Mouse (Mus musculus) MEL-GATA-1-ER (cell line): Measurements from ENCODE around the gene C9.
A peak's percentile ranks its signal among the peaks of the same experiment; 100 is the strongest.

Experiments used
- DNase-seq: peaks from one replicate; pipeline ENCODE4 v3.0.0-alpha.2; 2012; ENCODE audit warnings: low read depth; ENCODE audit errors: extremely low read depth

The C9 gene

DNA sequence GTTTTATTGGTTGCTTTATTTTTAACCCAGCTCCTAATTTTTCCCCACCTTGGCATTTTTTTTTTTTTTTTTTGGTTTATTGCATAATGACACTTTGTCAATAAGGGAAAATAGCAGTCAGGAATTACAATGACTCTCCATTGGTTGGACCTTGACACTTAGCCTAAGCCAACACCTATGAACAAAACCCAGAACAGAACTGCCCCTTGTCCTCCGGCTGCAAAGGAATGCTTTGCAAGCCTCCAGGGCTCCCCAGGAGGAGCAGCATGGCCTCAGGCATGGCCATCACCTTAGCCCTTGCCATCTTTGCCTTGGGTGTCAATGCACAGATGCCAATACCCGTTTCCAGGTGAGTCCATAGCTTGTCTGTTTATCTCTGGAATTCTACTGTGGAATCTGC is at the start of gene C9:
Gene C9 (plus strand): TSS at position 193 of the 400 bp plus-strand sequence.
- no peak for DNase-seq

DNA sequence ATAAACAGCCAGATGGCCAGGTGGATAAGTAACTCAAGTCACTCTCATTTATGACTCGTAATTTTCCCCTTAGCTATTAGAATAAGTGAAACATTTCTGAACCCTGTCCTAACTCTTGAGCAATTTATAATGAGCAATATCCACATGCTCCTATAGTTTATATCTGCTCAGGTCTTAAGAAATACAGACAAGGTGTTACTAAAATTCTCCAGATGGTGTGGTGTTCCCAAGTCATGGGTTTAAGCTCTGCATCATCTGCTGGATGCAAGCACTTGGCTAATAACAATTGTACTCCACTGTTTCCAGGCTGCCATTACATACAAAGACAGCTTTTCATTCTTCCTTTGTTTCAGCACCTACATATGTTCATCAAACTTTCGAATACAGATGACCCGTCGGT is 46.9 kb upstream of the C9 start:
- DNase-seq: no peak

DNA sequence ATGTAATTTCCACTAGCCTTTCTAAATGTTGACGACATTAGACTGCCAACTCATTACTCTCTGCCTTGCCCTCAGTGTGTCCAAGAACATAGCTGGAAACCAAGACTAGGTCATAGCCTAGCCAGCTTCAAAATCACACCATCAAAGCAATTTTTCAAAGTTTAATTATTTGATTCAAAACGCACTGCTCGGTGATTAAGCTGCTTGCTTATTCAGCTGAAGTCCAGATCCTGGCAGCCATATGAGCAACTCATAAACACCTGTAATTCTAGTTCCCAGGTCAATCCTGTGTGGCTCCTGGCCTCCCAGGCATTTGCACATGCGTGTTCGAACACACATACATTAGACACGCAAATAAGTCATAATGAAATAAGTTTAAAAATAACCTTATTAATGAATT is 46.2 kb upstream of the C9 start:
- no peak for DNase-seq

DNA sequence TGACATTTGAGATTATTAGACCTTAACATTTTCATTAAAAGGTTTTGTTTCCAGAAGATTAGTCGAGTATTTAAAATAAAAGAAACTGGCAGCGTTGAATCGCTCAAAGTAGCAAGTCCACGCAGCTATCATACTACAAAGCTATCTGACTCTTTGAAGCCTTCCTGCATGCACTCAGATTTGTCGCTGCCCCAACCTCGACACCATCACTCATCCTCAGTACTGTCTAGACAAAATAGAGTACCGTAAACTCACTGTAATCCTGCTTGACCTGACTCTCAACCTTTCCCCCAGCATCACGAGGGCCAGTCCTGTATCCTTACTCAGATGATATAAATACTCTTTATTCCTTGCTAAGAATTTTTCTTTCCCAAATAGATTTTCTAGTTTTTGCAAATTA is 45.0 kb upstream of the C9 start:
- no peak for DNase-seq

DNA sequence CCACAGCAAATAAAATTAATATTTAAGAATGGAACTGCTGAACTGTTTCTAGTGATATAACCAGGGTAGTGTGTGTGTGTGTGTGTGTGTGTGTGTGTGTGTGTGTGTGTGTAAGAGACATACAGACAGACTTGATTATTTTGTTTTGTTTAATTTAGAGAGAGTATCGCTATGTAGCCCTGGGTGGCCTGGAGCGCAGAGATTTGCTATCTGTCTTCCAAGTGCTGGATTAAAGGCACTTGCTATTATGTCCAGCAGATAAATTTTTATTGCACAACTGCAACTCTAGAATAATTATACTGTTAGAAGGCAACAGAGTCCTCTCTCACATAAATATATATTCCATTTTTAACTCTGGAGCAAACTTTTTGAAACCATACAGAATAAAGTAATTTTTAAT is 42.7 kb upstream of the C9 start:
- no peak for DNase-seq

DNA sequence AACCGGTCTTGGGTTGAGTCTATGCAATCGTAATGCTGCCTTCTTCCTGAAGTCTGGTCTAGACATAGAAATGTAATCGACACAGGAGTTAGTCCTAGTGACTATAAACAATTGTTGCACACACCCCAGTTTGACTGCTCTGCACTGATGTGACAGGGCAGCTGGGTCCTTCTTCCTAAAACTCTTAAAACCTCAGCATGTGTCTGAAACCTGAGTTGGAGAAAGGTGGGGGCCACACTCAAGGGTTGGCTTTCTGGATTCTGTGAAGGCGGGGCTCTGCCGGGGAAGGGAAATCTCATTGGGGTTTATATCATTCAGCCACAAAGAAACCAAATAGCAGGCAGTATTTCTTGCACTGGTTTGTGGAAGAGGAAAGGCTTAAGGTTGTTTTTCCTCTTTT is 41.0 kb upstream of the C9 start:
- no peak for DNase-seq

DNA sequence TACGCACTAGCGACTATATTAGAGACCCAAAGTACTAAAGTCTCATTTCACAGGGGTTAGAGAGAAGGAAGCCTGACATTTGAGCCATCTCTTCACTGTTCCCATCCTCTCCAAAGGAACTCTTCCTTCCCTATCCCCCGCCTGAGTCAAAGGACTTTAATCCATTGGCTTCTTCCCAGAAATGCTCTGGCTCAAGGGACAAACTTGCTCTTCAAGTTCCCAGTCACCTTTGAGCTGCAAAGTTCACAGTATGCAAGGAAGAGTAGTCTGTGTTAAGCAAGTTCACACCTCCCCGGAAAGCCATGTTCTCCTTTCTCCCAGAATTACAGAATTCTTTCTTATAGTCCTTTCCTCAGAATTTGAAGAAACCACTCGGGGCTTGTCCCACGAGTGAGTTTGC is 38.4 kb upstream of the C9 start:
- no peak for DNase-seq

DNA sequence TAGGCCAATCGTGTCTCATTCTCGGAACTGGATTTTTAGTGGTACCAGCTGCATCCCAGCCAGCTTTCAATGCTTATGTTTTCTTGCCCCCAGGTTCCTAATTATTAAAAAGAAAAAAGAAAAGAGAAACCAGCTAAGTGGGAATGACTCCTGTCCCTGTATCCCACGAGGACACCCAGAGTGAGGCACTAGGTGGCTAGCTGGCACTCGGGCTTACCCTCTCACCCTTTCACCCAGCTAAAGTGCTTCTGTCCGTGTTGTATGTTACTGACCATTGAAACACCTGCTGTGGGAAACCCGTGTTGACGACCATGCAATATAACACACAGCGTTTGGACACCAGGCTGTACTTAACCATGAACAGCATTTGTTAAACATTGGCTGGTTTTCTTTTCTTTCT is 36.1 kb upstream of the C9 start:
- no peak for DNase-seq

DNA sequence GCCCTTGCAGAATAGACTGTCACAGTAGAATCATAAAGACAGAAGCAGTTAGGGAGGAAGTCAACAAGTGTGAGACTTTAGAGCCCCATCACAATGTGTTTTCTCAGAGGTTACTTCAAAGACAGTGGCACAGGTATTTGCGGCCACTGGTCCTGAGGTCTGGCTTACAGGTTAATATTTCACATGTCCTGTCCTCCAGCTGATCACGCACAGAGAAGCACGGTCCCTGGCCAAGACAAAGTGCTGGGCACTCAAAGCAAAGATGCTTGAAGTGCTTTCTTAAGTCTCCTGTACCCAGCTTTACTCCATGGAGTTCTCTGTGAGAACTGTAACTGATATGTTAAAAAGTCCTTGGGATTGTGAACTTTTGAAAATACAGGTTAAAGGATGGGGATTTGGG is 35.0 kb upstream of the C9 start:
- no peak for DNase-seq

DNA sequence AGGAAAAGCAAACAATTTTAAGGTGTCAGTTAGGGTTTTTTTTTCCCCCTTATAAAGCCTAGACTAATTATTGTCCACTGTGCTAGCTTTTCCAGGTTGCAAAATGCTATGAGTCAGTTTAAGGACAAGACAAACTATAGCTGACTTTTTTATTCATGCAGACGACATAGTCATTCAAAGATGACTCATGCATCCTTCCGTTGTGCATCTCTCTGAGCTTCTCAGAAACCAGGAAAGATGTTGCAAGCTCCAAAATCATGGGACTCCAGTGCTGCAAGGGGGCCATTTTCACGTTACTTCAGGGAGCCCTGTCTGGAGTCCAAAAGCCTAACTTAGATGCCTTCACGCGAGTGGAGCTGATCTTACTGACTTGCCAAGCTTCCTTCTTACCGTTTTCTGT is 33.8 kb upstream of the C9 start:
- DNase-seq: no peak

DNA sequence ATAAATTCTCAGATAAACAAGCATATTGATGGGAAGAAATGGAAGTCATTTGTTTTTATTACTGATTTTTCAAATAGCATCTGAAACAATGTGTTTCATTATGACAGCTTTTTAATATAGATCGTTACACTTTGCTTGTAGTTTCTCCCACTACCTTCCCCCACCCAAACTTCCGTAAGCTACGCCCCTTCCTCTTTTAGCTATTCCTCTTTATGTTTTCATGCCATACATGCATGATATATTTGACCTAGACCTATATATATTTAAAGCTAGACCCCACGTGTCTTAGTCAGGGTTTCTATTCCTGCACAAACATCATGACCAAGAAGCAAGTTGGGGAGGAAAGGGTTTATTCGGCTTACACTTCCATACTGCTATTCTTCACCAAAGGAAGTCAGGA is 29.8 kb upstream of the C9 start:
- DNase-seq: no peak

DNA sequence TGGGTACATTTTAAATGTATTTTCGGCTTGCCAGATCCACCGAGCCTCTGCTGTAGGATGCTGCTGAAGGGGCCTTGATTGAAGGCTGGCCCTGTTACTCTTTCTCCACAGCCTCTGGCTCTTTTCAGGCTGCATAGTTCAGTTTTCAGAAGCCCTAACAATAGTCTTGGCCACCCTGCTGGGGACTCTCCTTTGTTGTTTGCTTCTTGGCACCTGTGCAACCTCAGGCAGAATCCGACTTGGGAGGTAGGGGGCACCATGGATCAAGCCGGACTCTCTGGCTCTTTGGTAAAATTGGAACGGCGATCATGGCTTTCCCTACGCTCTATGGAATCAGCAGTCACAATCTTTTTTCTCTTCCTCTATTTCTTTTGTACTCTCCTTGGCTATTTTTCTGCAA is 13.3 kb upstream of the C9 start:
- no peak for DNase-seq

DNA sequence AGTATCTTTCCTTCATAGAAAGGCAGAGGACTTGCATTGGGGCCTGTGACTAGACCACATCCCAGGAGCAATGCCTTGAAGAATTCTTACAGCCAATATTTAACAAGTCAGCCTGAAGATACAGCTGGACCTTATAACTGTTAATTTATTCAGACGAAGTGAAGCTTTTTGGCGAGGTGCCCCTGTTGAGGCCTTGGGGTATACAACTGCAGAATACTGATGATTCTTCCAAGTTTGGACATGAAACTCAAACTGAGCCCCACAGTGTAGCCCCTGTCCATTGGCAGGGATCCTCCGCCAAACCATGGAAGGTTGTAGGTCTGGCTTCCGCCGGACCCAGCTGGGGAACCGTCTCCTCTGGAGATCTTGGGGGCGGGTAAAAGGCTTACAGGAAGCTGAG is 12.7 kb upstream of the C9 start:
- DNase-seq: no peak

DNA sequence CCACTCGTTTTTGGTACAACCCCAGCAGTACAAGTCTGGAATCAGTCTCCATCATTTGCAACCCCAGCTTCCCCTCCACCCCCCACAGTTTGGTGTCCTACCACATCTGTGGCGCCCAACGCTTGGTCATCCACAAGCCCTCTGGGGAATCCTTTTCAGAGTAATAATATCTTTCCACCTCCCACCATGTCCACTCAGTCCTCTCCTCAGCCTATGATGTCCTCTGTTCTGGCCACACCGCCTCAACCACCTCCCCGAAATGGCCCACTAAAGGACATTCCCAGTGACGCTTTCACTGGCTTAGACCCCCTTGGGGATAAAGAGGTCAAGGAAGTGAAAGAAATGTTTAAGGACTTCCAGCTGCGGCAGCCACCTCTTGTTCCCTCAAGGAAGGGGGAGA is 9.8 kb upstream of the C9 start:
- DNase-seq: no peak

DNA sequence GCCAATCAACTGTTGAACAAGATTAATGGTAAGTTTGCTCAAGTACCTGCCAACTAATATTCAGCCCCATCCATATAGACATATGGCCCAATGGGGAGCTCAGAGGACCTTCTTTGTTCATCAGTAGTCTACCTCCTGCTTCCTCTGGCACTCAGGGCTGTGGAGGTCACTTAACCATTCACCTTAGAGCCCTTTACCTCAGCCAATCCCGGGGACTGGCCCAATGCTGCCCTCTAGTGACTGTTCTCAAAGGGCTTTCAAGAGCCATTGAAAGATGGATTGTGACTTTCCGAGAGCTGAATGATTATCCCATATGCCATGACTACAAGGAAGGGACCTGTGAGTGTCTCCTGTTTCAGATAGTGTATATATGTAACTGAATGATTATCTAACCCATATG is 9.4 kb upstream of the C9 start:
- peak; percentile 6 for DNase-seq

DNA sequence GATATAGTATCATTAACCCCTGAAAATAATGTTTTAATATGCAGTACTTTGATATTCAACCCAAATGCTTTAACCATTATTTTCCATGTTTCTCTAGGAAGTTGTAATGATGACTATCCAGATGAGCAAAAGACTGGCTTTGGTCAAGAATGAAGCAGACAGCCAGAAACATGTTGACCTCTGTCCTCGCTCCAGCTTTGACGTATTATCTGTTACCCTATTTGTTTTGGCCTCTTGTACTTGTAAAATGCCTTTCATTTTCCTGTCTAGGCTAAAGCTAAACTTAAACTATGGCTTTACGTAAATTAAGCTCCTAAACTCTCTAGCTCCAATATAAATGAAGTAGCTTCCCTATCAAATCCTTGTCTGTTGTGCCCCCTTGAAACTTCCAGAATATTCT is 6.4 kb upstream of the C9 start:
- DNase-seq: no peak

DNA sequence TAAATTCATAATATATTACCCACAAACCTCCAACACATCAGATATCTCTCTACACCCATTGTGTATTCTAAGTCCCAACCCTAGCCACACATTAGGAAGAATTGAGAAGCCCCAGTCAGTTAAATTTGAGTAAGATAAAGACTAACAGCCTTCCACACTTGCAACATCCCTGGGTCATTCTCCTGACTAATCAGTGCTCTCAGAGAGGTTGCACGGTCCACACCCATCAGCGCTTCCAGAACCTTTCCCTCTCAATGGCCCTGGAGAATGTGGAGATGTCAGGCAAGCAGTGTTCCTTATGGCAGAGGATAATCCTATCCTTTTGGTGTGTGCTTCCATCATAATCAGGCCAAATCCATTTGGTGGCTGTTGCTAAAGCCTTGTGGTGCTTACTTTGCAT is 675 bp upstream of the C9 start:
- no peak for DNase-seq

DNA sequence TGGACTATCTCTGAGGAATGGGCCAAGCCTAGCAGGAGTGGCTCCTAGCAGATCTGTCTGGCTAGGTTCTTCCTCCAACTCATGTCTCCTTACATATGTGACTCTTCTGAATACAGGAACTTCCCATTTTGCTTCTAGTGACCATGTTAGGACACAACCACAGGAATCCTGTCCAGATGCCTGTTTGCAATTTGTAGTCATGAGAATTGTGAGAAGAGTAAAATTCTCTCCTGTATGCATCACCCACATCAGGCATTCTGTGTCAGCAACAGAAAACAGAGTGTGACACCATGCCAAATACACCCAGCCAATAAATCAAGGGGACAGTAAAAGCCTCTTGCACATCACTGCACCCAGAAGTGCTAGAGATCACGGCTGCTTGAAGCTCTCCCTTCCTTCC is 1.1 kb downstream of the C9 start:
- no peak for DNase-seq

DNA sequence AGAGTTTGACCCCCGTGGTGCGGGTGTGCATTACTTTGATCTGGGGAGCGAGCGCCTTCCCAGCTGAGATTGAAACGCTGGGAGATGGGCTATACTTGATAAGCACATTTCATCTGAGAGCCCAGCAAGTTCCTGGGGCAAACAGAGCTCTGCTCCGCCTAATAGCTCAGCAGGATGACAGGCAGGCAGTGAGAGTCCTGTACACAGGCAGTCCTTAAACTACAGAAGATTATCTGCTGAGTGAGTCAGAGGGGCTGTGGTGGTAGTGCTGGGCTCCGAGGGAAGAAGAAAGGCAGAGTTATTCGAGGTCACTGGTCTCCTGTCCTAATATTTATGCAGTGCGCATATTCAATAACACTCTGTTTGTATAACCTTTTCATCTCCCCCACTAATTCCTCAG is 3.8 kb downstream of the C9 start:
- DNase-seq: no peak

DNA sequence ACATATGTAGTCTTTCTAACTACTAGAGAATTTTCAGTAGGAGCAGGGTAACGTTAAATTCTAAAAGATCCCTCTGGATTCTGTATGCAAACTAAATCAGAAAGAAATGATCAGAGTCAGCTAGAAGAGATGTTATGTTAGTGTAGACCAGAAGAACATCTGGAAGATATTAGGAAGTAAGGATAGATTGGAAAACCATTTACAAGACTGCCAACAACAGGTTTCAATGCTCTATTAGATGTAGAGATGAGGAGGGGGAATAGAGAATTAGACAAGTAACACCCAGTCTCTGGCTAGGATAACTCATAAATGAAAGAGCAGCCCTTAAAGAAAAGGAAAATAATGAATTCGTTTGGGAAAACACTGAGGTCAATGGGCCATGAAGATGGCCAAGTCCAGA is 9.3 kb downstream of the C9 start:
- DNase-seq: no peak

DNA sequence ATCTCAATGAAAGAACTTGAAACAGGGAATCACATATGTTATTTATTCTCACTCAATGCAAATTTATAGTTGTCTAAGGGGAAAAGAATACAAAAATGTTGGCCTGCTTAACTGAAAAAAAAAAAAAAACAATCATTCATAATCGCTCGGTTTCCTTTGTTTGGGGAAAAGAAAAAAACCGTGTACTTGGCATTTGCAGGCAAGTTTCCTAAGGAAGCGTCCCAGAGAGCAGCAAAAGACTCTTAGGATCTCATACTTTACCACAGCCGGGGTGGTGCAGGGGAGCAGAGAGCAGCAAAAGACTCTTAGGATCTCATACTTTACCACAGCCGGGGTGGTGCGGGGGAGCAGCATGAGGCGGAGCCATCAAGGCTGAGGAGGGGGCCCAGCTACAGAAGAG is 16.3 kb downstream of the C9 start:
- DNase-seq: no peak

DNA sequence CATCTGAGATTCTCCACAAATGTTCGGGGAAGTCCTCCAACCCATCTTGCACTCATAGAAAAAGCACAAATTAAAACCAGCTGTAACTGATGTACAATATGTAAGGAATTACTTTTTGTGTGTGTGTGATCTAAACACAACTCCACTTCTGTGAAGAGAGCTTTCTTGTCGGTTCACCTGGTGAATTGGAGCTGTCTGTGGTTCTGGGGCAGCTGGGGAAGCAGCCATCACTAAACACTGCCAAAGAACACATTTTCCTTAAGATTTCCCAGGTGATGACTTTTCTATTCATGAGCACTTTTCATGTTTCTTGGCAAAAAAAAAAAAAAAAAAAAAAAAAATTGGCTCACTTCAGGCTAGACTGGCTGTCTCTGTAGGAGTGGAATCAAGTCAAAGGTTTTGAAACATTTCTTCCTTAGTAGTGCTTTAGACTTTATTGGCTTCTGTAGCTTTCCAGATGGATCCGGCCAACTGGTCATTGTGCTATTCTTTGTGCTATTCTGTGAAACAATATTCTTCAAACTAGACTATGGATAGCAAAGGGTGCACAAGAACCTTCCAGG is 18.3 kb downstream of the C9 start:
- no peak for DNase-seq

DNA sequence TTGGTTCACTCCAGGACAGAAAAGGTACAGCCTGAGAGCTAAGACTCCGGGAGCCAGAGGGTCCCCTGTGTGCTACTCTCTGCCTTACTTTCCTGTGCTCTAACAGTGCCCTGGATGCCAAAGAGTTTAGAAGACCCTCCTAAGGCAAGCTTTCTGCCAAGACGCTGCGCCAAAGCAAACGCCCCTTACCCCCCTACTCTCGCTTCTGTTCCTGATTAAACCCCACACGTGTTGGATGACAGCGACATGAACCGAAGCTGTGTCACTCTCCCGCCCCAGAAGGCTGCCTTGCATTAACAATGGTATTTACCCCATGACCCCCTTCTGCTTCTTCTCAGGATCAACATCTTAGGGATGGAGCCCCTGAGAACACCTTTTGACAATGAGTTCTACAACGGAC is 21.9 kb downstream of the C9 start:
- no peak for DNase-seq

DNA sequence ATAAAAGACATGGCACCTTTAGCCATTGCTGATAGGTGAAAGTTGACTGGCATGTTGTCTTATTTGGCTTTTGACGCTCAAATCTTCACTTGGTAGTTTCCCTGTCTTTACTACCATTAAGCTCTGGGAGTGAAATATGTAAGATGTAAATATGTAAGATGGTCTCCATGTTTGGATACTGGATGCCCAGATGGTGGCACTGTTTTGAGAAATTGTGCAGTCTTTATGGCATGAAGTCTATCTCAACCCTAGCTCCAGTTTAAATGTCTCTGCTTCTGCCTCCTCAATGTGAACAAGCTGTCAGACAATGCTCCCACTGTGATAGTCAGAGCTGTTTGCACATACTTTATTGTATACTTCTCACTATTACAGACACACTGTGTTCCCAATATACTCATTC is 23.7 kb downstream of the C9 start:
- no peak for DNase-seq
